Mouse (Mus musculus): ENCODE data around the gene Olfr571. TPM values are rescaled to one million over a fixed set of nuclear protein-coding genes. Genes with fewer than 3 reads are reported as not detected.

The Olfr571 gene
- total RNA-seq, 1 experiment from 2014 or later: not detected

Other genes starting within 250 kb of the Olfr571 start
- 4.6 to 15.2 TPM (median 9.5 TPM) in 3 replicates for gene Trim68, start 230.2 kb downstream of the Olfr571 start, total RNA-seq (2017)
- gene Olfr557, start 221.6 kb downstream of the Olfr571 start, total RNA-seq (2017): not detected in 3 replicates
- gene Olfr558, start 215.3 kb downstream of the Olfr571 start, total RNA-seq (2017): not detected in 3 replicates
- gene Olfr33, start 198.5 kb downstream of the Olfr571 start, total RNA-seq (2017): not detected in 3 replicates
- not detected in 3 replicates for gene Olfr559, start 190.0 kb downstream of the Olfr571 start, total RNA-seq (2017)
- gene Olfr560, start 158.2 kb downstream of the Olfr571 start, total RNA-seq (2017): not detected in 3 replicates
- gene Olfr78, start 158.1 kb downstream of the Olfr571 start, total RNA-seq (2017): not detected in 3 replicates
- gene Olfr561, start 146.3 kb downstream of the Olfr571 start, total RNA-seq (2017): not detected in 3 replicates
- not detected in 3 replicates for gene Olfr564, start 114.1 kb downstream of the Olfr571 start, total RNA-seq (2017)
- gene Olfr566, start 58.8 kb downstream of the Olfr571 start, total RNA-seq (2017): not detected in 3 replicates
- gene Olfr568, start 40.4 kb downstream of the Olfr571 start, total RNA-seq (2017): not detected in 3 replicates
- gene Olfr569, start 26.7 kb downstream of the Olfr571 start, total RNA-seq (2017): not detected in 3 replicates
- not detected in 3 replicates for gene Olfr570, start 23.0 kb downstream of the Olfr571 start, total RNA-seq (2017)
- gene Olfr572, start 6.9 kb upstream of the Olfr571 start, total RNA-seq (2017): not detected in 3 replicates
- gene Olfr573-ps1, start 25.0 kb upstream of the Olfr571 start, total RNA-seq (2017): not detected in 3 replicates
- gene Olfr574, start 30.9 kb upstream of the Olfr571 start, total RNA-seq (2017): not detected in 3 replicates
- not detected in 3 replicates for gene Olfr575, start 41.2 kb upstream of the Olfr571 start, total RNA-seq (2017)
- not detected in 3 replicates for gene Olfr576, start 45.1 kb upstream of the Olfr571 start, total RNA-seq (2017)
- gene Olfr577, start 58.4 kb upstream of the Olfr571 start, total RNA-seq (2017): not detected in 3 replicates
- not detected in 3 replicates for gene Olfr578, start 71.8 kb upstream of the Olfr571 start, total RNA-seq (2017)
- gene Olfr582, start 120.5 kb upstream of the Olfr571 start, total RNA-seq (2017): not detected in 3 replicates
- not detected in 3 replicates for gene Olfr583, start 133.8 kb upstream of the Olfr571 start, total RNA-seq (2017)
- gene Olfr584, start 164.3 kb upstream of the Olfr571 start, total RNA-seq (2017): not detected in 3 replicates
- gene Olfr585, start 180.2 kb upstream of the Olfr571 start, total RNA-seq (2017): 1.3 TPM in 1 of 3 replicates, not detected in the others
- gene Olfr586, start 208.1 kb upstream of the Olfr571 start, total RNA-seq (2017): not detected in 3 replicates
- gene Olfr588-ps1, start 223.3 kb upstream of the Olfr571 start, total RNA-seq (2017): not detected in 3 replicates
- gene Olfr589, start 238.8 kb upstream of the Olfr571 start, total RNA-seq (2017): not detected in 3 replicates

Measured in monocyte, adult 5-6 weeks (primary cell).